Mouse (Mus musculus) spleen, adult 12 weeks (tissue): ENCODE data around the gene Gm21885.
"Not testable (repeated sequence)": the region's sequence is repeated elsewhere in the genome, so short reads cannot be mapped to it uniquely, and the experiment has no call there.

Source experiments
- DNase-seq: peaks from one replicate; pipeline ENCODE4 v3.0.0; 2022; ENCODE audit warnings: low spot score

Gm21885 gene

DNA sequence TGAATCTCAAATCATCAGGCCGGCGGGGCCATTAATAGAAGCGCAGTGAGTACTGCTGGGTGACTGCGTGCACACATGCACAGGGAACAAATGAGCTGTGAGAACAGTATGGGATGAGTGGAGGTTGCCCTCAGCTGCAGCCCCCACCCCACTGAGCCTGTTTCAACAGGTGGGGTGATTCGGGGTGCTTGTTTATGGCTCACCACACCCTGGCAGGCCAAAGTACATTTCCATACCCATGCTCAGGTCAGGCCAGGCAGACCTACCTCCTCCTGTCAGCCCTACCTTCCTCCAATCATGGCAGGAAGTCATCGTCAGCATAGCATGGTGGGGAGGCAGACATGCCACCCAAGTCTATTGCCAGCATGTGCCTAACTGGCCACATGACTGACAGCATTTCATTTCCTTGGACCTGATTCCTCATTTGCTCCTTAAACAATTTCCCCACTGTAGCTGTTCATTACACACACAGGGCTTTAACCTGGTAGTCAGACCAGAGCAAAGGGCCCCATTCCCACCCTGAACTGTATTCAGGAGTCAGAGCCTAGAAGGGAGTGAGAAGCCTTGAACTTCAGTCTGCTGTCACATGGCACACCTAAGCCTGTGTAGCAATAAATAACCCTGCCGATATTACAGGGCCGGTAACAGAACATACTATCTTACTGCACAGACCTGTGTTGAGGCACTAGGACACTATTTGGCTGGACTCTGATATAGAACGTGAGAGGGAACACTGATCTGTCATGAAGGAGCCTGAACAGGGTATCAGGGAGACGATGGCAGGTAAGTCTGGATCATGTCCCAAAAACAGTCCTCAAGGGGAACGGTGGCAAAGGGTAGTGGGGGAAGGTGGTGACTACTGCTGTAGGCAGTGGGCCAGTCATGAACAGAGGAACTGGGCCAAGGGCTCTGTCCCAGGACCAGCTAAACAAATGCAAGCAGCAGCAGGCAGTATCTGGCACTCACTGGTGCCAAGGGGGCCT, at the start of gene Gm21885:
TSS of gene Gm21885 (plus strand) at position 675 of the 983 bp plus-strand sequence.
- no peak for DNase-seq

DNA sequence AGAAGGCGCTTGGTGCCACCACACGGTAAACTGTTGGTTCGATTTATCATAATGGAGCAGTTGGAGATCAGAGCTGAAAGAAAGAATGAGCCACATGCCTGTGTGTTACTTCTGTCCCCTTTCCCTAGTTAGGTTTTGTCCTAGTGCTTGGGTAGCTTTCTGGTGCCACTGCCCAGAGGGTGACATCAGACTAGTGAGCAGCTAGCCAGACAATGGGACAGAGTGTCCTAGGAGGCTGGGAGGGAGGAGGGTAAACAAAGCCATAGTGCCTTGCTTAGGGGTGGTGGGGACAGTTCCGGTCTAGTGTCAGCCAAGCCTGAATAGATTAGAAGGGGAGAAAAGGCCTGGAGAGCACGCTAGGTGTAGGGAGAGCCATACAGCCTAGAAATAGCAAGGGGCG, 48.3 kb upstream of the Gm21885 start:
- no peak for DNase-seq

DNA sequence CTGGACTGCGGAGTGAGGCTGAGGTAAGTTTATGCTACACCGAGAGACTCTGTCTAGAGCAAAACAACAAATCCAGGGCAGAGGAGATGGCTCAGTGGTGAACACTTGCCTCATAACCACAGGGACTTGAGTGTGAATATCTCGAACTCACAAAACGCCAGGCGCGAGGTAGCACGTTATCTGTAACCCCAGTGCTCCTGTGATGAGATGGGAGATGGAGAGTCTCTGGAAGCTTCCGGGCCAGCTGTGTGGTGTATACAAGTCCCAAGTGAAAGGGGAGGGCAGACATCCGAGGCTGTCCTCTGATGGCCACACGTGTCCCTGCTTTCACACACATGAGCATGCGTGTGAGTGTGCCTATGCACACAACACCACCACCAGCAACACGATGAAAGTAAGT, 47.3 kb upstream of the Gm21885 start:
- DNase-seq, result no peak

DNA sequence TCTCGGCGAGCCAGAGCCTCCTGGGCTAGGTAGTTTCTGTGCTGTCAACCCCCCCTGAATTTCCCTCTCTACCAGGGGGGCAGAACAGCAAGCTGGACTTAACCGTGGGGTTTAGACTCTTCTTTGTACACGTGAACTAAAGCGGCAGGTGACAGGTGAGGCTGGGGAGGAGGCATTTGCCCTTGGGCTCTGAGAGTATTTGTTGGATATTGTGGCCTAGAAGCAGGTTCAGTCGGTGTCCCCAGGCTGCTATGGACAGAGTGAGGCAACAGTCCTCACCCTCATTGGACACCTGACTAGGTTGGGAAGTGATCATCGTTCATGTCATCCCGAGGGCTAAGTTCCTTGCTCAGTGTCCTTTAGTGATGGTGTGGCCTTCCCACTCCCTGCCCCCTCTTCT, 46.8 kb upstream of the Gm21885 start:
- no peak for DNase-seq

DNA sequence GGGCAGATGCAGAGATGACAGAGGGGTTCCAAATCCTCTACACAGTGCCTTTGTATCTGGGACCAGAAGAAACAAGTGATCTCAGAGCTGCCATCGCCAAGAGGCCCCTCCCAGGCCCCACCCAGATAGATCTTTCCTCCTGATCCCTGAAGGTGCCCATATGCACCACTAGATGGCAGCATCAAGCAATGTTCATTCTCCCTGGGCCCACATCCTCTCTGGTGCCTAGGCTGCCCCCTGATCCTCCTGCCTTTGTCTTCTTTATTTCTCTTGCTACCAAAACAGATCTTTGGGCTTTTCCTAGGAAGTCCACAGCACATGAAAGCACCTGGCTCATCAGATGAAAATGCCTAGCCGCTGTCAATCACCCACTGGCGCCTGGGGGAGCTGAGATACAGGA, 45.6 kb upstream of the Gm21885 start:
- peak; percentile 44 for DNase-seq

DNA sequence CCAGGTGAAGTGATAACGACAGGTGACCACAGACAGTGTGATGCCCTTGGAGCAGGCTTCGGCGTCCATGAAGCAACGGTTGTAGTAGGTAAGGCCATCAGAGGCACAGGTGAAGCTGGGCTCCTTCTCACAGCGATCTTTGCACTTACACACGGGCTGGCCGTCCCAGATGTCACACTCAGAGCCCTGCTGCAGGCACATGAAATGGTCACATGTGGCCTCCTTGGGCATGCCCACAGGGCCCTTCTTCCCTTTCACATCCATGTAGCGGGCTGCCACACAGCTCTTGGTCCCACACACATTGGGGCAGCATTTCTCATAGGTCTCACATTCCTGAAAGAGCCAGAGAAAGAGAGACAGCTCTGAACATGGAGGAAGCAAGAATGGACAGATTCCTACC, 42.9 kb upstream of the Gm21885 start:
- no peak for DNase-seq

DNA sequence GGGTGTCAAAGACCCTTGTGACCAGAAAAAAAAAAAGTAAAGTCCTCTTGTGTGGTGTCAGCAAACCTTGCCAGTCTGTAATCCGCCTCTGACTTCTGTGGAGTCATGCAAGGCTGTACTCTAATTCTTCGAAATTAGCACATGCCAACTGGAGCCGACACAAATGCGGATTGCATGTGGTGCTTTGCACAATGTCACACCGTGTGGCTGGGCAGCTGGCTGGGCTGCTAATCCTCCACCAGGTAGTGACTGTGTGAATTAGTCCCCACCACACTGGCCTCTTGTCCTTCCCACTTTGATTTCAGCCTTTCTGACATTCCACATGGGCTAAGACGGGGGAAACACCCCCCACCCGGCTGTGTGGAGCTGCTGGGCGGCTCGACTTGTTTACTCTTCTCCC, 42.0 kb upstream of the Gm21885 start:
- DNase-seq, result no peak

DNA sequence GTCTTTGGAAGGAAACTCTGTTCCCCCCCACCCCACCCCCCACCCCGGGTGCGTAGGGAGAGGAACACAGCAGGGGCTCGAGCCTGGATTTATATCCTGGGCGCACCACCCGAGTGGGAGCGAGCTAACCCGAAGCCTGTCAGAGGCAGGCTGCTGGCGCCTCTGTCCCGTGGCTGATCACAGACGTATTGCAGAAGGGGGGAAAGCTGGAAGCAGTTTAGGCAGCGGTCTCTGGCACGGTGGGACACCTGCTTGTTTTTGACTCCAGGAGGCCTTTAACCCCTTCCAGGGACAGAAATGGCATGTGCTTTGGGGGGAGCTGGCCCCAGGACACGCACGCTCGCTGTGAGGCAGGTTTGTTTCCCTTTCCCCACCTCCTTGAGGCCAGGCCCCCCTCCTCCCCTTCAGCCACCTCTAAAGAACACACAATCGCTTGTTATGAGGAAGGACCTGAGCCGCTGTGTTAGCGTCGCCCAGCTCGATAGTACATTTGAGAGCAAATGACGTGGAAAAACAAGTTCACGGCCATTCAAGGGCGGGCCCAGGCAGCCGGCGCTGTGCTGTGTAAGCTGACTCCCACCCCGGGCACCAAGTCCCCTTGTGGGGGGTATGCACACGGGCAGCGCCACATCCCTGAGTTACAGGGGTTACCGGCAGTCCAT, 38.8 kb upstream of the Gm21885 start:
- no peak for DNase-seq

DNA sequence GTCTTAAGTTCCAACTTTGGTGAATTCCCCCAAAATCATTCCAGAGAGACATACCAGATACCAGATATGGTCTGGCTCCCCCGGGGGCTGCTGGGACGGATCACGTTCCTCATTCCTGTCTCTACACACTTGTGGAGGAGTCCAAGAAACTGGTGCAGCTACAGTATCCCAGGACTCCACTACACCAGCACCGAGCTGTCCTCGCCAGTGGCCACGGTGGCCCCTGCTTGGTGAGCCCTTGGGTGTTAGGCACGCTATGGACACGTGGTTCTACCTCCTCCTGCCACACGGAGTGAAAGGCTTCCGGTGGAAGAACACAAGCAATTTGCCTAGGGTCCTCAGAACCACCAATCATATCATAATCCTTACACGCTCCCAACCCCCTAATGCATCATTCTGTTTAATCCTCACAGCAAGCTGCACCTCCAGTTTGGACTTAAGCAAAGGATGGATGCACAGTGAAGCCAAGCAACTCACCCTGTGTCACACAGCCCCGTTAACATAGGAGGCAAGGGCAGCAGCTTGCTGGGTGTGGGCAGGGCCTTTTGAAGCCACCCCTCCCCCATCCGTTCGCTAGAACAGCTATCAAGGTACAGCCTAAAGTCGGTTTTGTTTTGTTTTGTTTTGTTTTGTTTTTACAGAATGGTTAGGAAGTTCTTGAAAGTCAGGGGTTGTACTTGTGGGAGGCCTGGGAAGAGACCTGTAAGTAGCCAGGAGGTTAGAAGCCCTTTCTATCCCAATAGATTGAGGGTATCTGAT, 38.1 kb upstream of the Gm21885 start:
- no peak for DNase-seq

DNA sequence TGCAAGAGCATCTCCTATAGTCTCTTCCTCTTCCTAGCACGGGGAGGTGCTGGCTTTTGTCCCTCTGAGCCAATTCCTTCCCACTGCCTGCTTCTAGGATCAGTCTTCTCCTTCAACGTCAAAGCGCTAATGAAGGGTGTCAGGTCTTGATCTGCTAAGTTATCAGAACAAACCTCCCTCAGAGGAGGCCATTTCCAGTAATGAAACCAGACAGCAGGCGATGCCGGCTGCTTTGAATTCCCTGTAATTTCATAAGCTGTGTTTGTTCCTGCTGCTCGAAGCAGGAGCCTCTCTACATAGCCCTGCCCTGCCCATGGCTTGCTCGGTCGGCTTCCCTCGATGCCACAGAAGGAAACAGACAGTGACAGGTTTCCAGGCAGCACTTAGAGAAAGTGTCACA, 37.3 kb upstream of the Gm21885 start:
- no peak for DNase-seq

DNA sequence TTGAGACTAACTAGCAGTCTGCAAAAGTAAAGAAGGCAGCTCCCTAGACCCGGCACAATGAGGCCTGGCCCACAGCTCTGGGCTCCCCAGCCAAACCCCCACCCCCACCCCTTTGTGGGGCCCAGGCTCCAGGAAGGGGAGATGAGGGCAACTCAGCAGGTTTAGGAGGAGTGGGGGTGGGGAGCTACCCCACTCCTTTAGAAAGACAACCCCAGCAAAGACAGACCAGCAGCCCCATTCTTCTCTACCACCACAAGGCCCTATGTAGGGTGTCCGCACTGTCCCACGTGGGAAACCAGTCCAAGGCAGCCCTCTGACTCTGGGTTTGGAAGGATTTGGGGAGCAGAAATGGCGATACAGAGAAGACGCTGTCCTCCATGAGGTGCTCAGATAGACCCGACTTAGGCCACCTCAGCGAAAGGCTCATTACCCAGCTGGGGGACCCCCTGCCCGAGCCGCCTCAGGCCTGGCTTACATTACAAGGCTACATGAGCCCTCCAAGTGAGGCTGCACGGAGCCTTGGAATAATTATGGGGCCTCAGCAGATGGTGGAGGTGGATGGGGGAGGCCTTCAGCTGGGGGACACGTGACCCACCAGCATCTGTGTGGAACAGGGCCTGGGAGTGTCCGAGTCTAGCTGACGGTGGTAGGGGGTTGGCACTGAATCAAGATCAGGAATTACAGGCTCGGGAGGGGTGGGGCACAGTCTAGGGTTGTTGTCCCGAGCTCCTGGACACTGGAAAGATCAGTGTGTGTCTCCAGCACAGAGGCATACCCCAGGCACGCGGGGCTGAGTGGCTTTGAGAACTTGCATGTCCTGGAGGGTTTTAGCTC, 35.5 kb upstream of the Gm21885 start, which contains the start of gene Wfikkn2:
TSS of gene Wfikkn2 (minus strand) at position 51 of the 834 bp plus-strand sequence.
- no peak for DNase-seq

DNA sequence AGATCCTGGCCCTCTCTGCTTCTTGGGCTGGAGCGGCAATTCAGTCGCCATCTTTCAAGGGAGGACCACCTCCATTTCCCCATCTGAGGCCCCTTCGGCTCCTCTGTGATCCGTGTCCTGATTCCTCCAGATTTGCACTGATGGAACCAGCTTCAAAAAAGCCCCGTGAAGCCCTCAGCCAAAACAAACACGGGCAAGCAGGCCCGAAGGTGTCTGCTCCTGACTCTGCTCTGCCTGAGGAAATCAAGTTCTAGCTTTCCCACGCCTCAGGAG, 34.9 kb upstream of the Gm21885 start:
- DNase-seq, result no peak

DNA sequence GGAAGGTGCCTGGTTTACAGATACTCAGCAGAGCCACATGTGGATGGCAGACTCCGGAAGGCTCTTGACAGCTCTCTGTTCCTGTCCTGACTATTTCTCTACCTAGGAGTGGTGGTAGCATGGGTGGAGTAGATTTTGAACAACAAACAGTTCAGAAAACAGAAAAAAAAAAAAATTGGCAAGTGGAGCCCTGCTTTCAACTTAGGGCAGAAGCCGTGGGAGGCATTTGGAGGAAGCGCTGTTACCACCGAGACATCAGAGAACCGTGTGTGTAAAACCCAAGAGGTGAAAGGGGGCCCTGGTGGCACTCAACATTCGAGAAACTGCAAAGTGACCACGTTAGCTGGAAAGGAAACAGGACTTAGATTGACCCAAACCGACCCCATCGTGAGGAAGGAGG, 28.5 kb upstream of the Gm21885 start:
- no peak for DNase-seq

DNA sequence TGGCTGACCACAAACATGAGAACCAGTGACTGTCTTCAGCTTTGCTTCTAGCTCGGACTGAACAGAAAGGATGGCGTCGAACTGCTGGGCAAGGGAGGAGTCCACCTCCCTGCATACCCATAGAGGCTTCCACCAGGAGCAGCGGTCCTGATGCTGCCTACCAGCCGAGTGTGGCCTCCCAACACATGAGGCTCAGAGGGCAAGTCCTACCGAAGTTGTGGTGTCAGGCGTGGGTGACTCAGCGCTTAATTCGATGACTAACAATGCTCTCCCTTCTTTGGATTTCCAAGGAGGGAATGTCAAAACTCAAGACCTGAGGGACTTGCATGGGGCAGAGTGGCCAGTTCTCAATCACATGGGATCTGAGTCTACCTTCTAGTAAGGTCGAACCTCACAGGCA, 28.0 kb upstream of the Gm21885 start:
- DNase-seq, result no peak

DNA sequence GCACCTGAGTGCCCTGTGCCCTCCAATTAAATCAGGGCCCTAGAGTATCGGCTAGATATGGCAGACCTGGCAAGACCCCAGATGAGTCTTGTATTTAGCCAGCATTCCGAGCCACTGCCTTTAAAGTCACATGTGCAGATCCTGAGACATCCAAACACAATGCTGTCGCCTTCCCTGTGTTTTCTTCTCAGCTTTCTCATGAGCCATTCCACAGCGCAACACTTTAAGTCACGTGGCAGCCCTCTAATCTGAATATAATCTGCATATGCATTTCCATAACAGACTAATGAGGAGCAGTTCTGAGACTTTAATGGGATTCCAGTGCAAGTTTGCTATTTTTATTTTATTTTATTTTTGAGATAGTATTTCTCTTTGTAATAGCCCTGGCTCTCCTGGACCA, 25.9 kb upstream of the Gm21885 start:
- DNase-seq, result no peak

DNA sequence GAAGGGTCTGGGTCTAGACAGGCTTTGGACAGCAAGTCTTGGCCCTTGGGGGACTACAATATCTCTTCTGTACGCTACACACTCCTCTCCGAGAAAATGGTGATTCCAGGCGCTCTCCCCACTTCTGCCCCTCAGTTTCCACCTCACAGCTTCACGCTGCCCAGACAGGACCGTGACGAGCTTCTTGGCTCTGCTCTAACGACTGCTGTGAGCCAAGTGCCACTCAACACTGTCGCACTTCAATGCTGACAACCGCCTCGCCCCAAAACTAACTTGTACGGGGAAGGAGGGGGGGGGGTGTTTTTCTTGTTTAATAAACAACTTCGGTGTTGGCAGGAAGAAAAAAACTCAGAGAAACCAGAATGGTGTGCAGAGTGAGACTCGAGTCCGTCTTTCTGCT, 23.7 kb upstream of the Gm21885 start:
- no peak for DNase-seq

DNA sequence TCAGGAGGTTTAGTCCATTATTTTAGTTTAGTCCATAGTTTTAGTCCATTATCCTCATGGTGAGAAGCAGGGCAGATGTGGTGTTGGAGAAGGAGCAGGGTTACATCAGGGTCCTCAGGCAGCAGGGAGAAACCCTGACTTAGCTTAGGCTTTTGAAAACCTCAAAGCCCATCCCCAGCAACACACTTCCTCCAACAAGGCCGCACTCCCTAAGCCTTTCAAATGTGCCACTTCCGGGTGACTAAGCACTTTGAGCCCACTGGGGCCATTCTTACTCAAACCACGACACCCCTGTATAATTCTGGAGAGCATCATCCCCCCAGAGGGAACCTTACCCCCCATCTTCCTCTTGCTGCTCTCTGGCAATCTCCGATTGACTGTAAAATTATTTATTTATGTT, 21.9 kb upstream of the Gm21885 start:
- DNase-seq, result no peak

DNA sequence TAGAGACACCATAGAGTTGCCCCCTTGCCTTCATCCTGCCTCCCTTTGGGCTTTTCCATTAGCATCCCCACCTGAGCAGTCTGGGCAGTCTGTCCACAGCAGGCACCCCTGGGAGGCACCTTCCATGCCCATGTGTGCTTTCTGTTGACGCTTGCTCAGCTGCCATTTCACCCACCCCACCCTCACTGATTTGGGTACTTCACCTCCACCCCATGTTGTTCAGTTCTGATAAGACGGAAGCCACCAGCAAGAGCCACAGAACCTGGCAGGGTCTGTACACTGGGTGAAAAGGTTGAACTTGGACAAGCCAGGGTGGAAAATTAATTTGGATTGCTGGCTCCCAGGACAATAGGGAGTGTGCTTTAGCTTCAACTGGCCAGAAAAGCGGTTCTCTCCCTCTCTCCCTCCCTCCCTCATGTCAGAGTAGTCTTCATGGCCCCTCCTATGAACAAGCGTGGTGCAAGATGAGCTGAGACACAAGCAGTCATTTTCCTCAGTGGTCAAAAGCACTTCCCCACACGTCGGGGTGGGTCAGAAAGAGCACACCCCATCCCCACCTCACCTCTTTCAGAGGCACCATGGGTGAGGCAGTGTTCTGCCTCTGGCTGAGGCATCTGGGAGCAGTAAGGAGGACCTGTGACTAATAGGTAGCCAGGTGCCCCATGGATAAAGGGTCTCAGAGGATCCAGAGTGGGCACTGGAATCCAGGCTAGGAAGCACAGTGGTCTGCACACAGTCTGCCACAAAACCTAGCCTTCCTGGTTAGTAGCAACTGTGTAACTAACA, 19.9 kb upstream of the Gm21885 start:
- DNase-seq, result peak; percentile 37

DNA sequence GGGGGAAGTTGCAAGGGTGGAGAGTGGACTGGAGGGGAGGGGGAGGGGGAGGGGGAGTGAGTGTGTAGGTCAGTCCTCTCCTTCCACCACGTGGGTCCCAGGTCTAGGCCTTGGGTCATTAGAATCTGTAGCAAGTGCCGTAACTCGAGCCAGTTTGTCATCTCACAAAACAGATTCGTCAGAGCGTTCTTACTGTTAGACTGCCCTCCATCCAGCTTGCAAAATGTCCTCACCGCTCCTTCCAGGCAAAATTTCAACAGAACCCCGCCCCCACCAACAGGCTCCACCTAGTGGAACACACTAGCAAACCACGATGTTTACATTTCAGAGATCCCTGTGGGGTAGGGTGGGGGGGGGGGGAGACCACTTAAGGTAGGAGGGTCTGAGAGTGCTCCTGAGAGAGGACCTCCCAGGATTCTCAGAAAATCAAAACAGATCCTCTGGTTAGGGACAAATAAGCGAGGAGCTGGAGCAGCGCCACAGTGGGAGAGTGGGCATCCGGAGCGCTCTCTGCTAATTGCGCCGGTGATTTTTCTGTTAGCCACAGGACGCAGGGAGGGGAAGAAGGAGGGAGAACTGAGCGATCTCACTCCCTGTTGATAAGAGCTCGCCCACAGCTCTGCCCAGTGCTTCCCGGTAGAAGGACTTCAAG, 16.4 kb upstream of the Gm21885 start:
- DNase-seq, result no peak

DNA sequence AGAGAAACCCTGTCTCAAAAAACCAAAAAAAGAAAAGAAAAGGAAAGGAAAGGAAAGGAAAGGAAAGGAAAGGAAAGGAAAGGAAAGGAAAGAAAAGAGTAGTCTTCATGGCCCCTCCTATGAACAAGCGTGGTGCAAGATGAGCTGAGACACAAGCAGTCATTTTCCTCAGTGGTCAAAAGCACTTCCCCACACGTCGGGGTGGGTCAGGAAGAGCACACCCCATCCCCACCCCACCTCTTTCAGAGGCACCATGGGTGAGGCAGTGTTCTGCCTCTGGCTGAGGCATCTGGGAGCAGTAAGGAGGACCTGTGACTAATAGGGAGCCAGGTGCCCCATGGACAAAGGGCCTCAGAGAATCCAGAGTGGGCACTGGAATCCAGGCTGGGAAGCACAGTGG, 15.5 kb upstream of the Gm21885 start:
- DNase-seq, result not testable (repeated sequence)

DNA sequence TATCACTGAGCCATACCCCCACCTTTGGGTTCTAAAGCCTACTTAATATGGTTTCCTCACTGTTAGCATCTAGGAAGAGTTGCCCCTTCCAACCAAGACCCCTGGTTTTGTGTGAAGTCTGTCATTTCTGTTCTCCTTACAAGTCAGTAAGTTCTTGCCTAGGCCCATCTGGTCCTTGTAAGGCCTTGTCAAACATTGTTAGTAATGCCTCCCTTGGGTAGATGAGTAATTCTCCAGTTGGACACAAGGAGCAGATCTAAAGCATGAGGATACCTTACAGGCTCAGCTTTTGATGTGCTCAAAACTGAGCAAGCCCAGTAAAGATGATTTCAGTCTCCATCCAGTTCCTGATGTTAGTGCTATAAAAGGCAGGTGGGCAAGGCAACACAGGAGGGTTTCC, 12.9 kb upstream of the Gm21885 start:
- DNase-seq, result no peak
